Mouse (Mus musculus): ENCODE measurements around the gene Rbms3. TPM values are rescaled to one million over a fixed set of nuclear protein-coding genes. Genes with fewer than 3 reads are reported as not detected.

Gene Rbms3
- total RNA-seq, 2 experiments from 2014 or later, result 19.8 to 27.8 TPM

- peak in 1 of 2 experiments; percentile 30 for DNase-seq (ENCODE audit: low spot score in 2 of 2)
Measured at GRCm38 (mm10) chr9:117192565-117193540, 436.9 kb downstream of the Rbms3 start.

- DNase-seq (ENCODE audit: low spot score in 2 of 2), result no peak
Measured at GRCm38 (mm10) chr9:117192093-117192492, 437.6 kb downstream of the Rbms3 start.

GRCm38 (mm10) chr9:117188406-117188805 is 441.3 kb downstream of the Rbms3 start:
- no peak for DNase-seq (ENCODE audit: low spot score in 2 of 2)

GRCm38 (mm10) chr9:117187116-117188034 is 442.3 kb downstream of the Rbms3 start:
- DNase-seq (ENCODE audit: low spot score in 2 of 2), result no peak

GRCm38 (mm10) chr9:117180658-117181057 is 449.1 kb downstream of the Rbms3 start:
- no peak for DNase-seq (ENCODE audit: low spot score in 2 of 2)

- no peak for DNase-seq (ENCODE audit: low spot score in 2 of 2)
Measured at GRCm38 (mm10) chr9:117178366-117178765, 451.3 kb downstream of the Rbms3 start.

GRCm38 (mm10) chr9:117172526-117172925 is 457.2 kb downstream of the Rbms3 start:
- DNase-seq (ENCODE audit: low spot score in 2 of 2), result no peak

GRCm38 (mm10) chr9:117169196-117169595 is 460.5 kb downstream of the Rbms3 start:
- DNase-seq (ENCODE audit: low spot score in 2 of 2), result no peak

GRCm38 (mm10) chr9:117163143-117163542 is 466.6 kb downstream of the Rbms3 start:
- no peak for DNase-seq (ENCODE audit: low spot score in 2 of 2)

- no peak for DNase-seq (ENCODE audit: low spot score in 2 of 2)
Measured at GRCm38 (mm10) chr9:117161150-117161549, 468.6 kb downstream of the Rbms3 start.

- no peak for DNase-seq (ENCODE audit: low spot score in 2 of 2)
Measured at GRCm38 (mm10) chr9:117156330-117156905, 473.3 kb downstream of the Rbms3 start.

- no peak for DNase-seq (ENCODE audit: low spot score in 2 of 2)
Measured at GRCm38 (mm10) chr9:117154590-117154989, 475.1 kb downstream of the Rbms3 start.

- DNase-seq (ENCODE audit: low spot score in 2 of 2), result no peak
Measured at GRCm38 (mm10) chr9:117153686-117154274, 475.9 kb downstream of the Rbms3 start.

- no peak for DNase-seq (ENCODE audit: low spot score in 2 of 2)
Measured at GRCm38 (mm10) chr9:117151951-117152350, 477.8 kb downstream of the Rbms3 start.

GRCm38 (mm10) chr9:117144057-117144723 is 485.5 kb downstream of the Rbms3 start:
- no peak for DNase-seq (ENCODE audit: low spot score in 2 of 2)

GRCm38 (mm10) chr9:117139971-117140370 is 489.7 kb downstream of the Rbms3 start:
- no peak for DNase-seq (ENCODE audit: low spot score in 2 of 2)

GRCm38 (mm10) chr9:117136410-117136809 is 493.3 kb downstream of the Rbms3 start:
- DNase-seq (ENCODE audit: low spot score in 2 of 2), result no peak

GRCm38 (mm10) chr9:117134043-117134442 is 495.7 kb downstream of the Rbms3 start:
- no peak for DNase-seq (ENCODE audit: low spot score in 2 of 2)

GRCm38 (mm10) chr9:117126816-117127215 is 502.9 kb downstream of the Rbms3 start:
- DNase-seq (ENCODE audit: low spot score in 2 of 2), result no peak

GRCm38 (mm10) chr9:117125844-117126243 is 503.9 kb downstream of the Rbms3 start:
- DNase-seq (ENCODE audit: low spot score in 2 of 2), result no peak

Data from adrenal gland, adult 18-20 months (tissue).